Mouse (Mus musculus) heart, embryonic 11.5 days (tissue): ENCODE data around the gene Phf13. TPM values are rescaled to one million over a fixed set of nuclear protein-coding genes. Genes with fewer than 3 reads are reported as not detected.

ENCODE experiments used
- ATAC-seq: fragments of 200-750 bp; cut with Nextera tagmentation; replicated peaks from 2 replicates; pipeline ENCODE4 v1.8.0; 2017; ENCODE audit warnings: moderate library complexity; ENCODE audit not compliant: insufficient number of reproducible peaks, low FRiP score, low TSS enrichment
- H3K27ac ChIP-seq: fragments of 300-500 bp; sonication (generic); 2 replicates; pipeline ENCODE4 v1.5.1; 2014; ENCODE audit warnings: mild to moderate bottlenecking, low read depth, low read length
- H3K27me3 ChIP-seq: fragments of 300-500 bp; sonication (generic); 2 replicates; pipeline ENCODE4 v1.6.1; 2014; ENCODE audit warnings: mild to moderate bottlenecking, low read length, mixed read lengths; ENCODE audit not compliant: control insufficient read depth, insufficient read depth
- H3K36me3 ChIP-seq: fragments of 300-500 bp; sonication (generic); 2 replicates; pipeline ENCODE4 v1.6.1; 2014; ENCODE audit warnings: mild to moderate bottlenecking, low read length, moderate library complexity, mixed read lengths; ENCODE audit not compliant: control insufficient read depth, insufficient read depth
- H3K4me1 ChIP-seq: fragments of 300-500 bp; sonication (generic); 2 replicates; pipeline ENCODE4 v1.6.1; 2014; ENCODE audit warnings: low read length; ENCODE audit not compliant: control insufficient read depth, insufficient read depth
- H3K4me2 ChIP-seq: fragments of 300-500 bp; sonication (generic); 2 replicates; pipeline ENCODE4 v1.6.1; 2014; ENCODE audit warnings: mild to moderate bottlenecking, moderate library complexity
- H3K4me3 ChIP-seq: fragments of 300-500 bp; sonication (generic); 2 replicates; pipeline ENCODE4 v1.5.1; 2014; ENCODE audit warnings: low read depth, low read length
- H3K9ac ChIP-seq: fragments of 300-500 bp; sonication (generic); 2 replicates; pipeline ENCODE4 v1.6.1; 2014; ENCODE audit warnings: mild to moderate bottlenecking, low read depth, low read length, moderate library complexity
- H3K9me3 ChIP-seq: fragments of 300-500 bp; sonication (generic); replicated peaks from 2 replicates; pipeline ENCODE4 v1.6.1; 2016; ENCODE audit warnings: low read length; ENCODE audit not compliant: control insufficient read depth
- WGBS: fragments of 180-500 bp; shearing (Covaris S2); extraction: QIAGEN DNeasy Blood & Tissue Kit; methylation state at CpG from one replicate; pipeline ENCODE4 v1.1.7; 2014; ENCODE audit not compliant: insufficient replicate concordance; 5-methylcytosine and 5-hydroxymethylcytosine counted together
- polyA plus RNA-seq: library from polyadenylated mRNA; unstranded; fragments of >200 nt; fragmentation: Nextera tagmentation; extraction: Ambion mirVana; gene quantifications from 2 replicates; pipeline ENCODE4 v1.2.1, GENCODE M21; 2014

Phf13 gene
- polyA plus RNA-seq, 1 experiment from 2014 or later: 14.3 TPM

GRCm38 (mm10) chr4:151992091-151992490 is 4.0 kb downstream of the Phf13 start:
- H3K4me2 ChIP-seq: no peak overlapping the region
- H3K27me3 ChIP-seq: no peaks in the 10 kb centered on the region
- WGBS: 83% methylated on average over 9 of the region's 9 CpGs
- no peak overlapping the region for H3K9ac ChIP-seq
- ATAC-seq: no peak
- peaks cover 23% of the 10 kb centered on the region for H3K4me1 ChIP-seq
- no peak overlapping the region for H3K4me3 ChIP-seq
- H3K36me3 ChIP-seq: peaks cover 16% of the 10 kb centered on the region
- no peak overlapping the region for H3K27ac ChIP-seq
- no peaks in the 10 kb centered on the region for H3K9me3 ChIP-seq

GRCm38 (mm10) chr4:151989110-151989488 is 7.0 kb downstream of the Phf13 start:
- peaks cover 16% of the 10 kb centered on the region for H3K36me3 ChIP-seq

GRCm38 (mm10) chr4:151988342-151989109 is 7.5 kb downstream of the Phf13 start, which contains the start of gene Thap3:
Gene Thap3 (minus strand): TSS chr4:151988997.
- ATAC-seq: peak; percentile 62
- Histone ChIP-seq H3K9ac (peak within 1 kb of the TSS; percentile 97), H3K36me3 (peaks cover 16% of the 10 kb centered on the region), H3K4me2 (peak within 1 kb of the TSS; percentile 84), H3K9me3 (no peaks in the 10 kb centered on the region), H3K4me1 (peaks cover 28% of the 10 kb centered on the region), H3K4me3 (peak within 1 kb of the TSS; percentile 92), H3K27ac (peak within 1 kb of the TSS; percentile 78), H3K27me3 (no peaks in the 10 kb centered on the region)
- 1% methylated on average over 49 of the region's 54 CpGs for WGBS

More at GRCm38 (mm10) chr4:151989110-151989488, 7.0 kb downstream of the Phf13 start:
- WGBS: 33% methylated on average over 6 of the region's 6 CpGs
- ATAC-seq: no peak
- H3K27ac ChIP-seq: peak overlapping the region; percentile 78
- H3K4me2 ChIP-seq: peak overlapping the region; percentile 84
- no peak overlapping the region for H3K9ac ChIP-seq
- H3K9me3 ChIP-seq: no peaks in the 10 kb centered on the region
- peak overlapping the region; percentile 92 for H3K4me3 ChIP-seq
- H3K27me3 ChIP-seq: no peaks in the 10 kb centered on the region
- H3K4me1 ChIP-seq: peaks cover 28% of the 10 kb centered on the region

GRCm38 (mm10) chr4:151988014-151988341 is 8.1 kb downstream of the Phf13 start:
- H3K36me3 ChIP-seq: peaks cover 16% of the 10 kb centered on the region
- peak overlapping the region; percentile 78; the same call in 1 of the 2 replicates for H3K27ac ChIP-seq
- WGBS: 28% methylated on average over 10 of the region's 10 CpGs
- ATAC-seq: no peak
- H3K9ac ChIP-seq: peak overlapping the region; percentile 97
- H3K4me1 ChIP-seq: peaks cover 28% of the 10 kb centered on the region
- H3K27me3 ChIP-seq: no peaks in the 10 kb centered on the region
- H3K9me3 ChIP-seq: no peaks in the 10 kb centered on the region
- peak overlapping the region; percentile 84 for H3K4me2 ChIP-seq
- peak overlapping the region; percentile 92 for H3K4me3 ChIP-seq

- H3K9me3 ChIP-seq: no peaks in the 10 kb centered on the region
- no peak overlapping the region for H3K9ac ChIP-seq
- H3K4me3 ChIP-seq: no peak overlapping the region
- H3K36me3 ChIP-seq: peaks cover 10% of the 10 kb centered on the region
- WGBS: 53% methylated on average over 8 of the region's 8 CpGs
- peaks cover 28% of the 10 kb centered on the region for H3K4me1 ChIP-seq
- H3K4me2 ChIP-seq: peak overlapping the region; percentile 8; the same call in 1 of the 2 replicates
- ATAC-seq: no peak
- no peaks in the 10 kb centered on the region for H3K27me3 ChIP-seq
- H3K27ac ChIP-seq: no peak overlapping the region
Measured at GRCm38 (mm10) chr4:151986650-151987049, 9.4 kb downstream of the Phf13 start.

- no peak for ATAC-seq
Measured at GRCm38 (mm10) chr4:151985886-151986285, 10.2 kb downstream of the Phf13 start.

GRCm38 (mm10) chr4:151983560-151983959 is 12.5 kb downstream of the Phf13 start:
- H3K9me3 ChIP-seq: no peaks in the 10 kb centered on the region
- H3K4me1 ChIP-seq: peaks cover 22% of the 10 kb centered on the region
- peak overlapping the region; percentile 49; the same call in 1 of the 2 replicates for H3K9ac ChIP-seq
- H3K27ac ChIP-seq: no peak overlapping the region
- no peaks in the 10 kb centered on the region for H3K27me3 ChIP-seq
- no peaks in the 10 kb centered on the region; the same call in none of the 2 replicates for H3K36me3 ChIP-seq
- no peak for ATAC-seq
- H3K4me2 ChIP-seq: peak overlapping the region; percentile 20
- WGBS: 24% methylated on average over 8 of the region's 9 CpGs
- H3K4me3 ChIP-seq: 0 out of 2 replicates have a peak overlapping the region, but pooled peaks have one; percentile 8

More at GRCm38 (mm10) chr4:151985886-151986285, 10.2 kb downstream of the Phf13 start:
- H3K27me3 ChIP-seq: no peaks in the 10 kb centered on the region
- peaks cover 28% of the 10 kb centered on the region for H3K4me1 ChIP-seq
- no peak overlapping the region for H3K27ac ChIP-seq
- H3K9ac ChIP-seq: no peak overlapping the region
- H3K9me3 ChIP-seq: no peaks in the 10 kb centered on the region
- H3K36me3 ChIP-seq: peaks cover 3% of the 10 kb centered on the region
- no peak overlapping the region for H3K4me3 ChIP-seq
- WGBS: 31% methylated on average over 10 of the region's 10 CpGs
- no peak overlapping the region for H3K4me2 ChIP-seq

GRCm38 (mm10) chr4:151983043-151983442 is 13.0 kb downstream of the Phf13 start:
- peak overlapping the region; percentile 20 for H3K4me2 ChIP-seq
- no peak for ATAC-seq
- H3K27ac ChIP-seq: no peak overlapping the region
- H3K27me3 ChIP-seq: no peaks in the 10 kb centered on the region
- peak overlapping the region; percentile 49; the same call in 1 of the 2 replicates for H3K9ac ChIP-seq
- WGBS: 48% methylated on average over 17 of the region's 17 CpGs
- H3K4me3 ChIP-seq: 0 out of 2 replicates have a peak overlapping the region, but pooled peaks have one; percentile 12
- no peaks in the 10 kb centered on the region for H3K9me3 ChIP-seq
- H3K4me1 ChIP-seq: peaks cover 19% of the 10 kb centered on the region
- peaks cover 3% of the 10 kb centered on the region for H3K36me3 ChIP-seq
